Mouse (Mus musculus) thymus, postnatal 14 days (tissue): Measurements from ENCODE around the gene Ugt1a2.
"Not testable (repeated sequence)": the region's sequence is repeated elsewhere in the genome, so short reads cannot be mapped to it uniquely, and the experiment has no call there.

Experiments
- DNase-seq: peaks from one replicate; pipeline ENCODE4 v3.0.0; 2021

Gene Ugt1a2

DNA sequence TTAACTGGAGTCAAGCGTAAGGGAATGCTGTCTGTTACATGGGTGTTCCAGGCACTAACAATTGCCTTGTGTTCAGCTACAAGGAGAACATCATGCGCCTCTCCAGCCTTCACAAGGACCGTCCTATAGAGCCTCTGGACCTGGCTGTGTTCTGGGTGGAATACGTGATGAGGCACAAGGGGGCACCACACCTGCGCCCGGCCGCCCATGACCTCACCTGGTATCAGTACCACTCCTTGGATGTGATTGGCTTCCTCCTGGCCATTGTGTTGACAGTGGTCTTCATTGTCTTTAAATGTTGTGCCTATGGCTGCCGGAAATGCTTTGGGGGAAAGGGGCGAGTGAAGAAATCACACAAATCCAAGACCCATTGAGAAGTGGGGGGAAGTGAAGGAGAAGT, 17.6 kb downstream of the Ugt1a2 start:
- peak; percentile 16 for DNase-seq

DNA sequence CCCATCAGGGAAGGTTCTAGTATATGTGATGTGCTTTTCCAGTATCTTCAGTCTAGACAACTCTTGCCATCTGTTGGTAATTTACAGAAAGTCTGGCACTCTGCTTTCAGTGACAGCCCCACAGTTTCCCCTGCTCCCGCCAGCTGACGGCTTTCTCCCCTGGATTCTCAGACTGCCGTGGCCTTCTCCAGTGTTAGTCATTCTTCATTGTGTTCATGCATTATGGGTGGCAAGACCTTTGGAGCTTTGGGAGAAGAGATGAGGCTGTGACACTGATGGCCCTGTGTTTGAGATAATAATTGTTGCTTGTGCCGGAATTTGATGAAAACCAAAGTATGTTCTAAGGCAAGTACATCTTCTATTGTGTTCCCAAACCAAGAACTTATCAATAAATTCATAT, 18.2 kb downstream of the Ugt1a2 start:
- no peak for DNase-seq

DNA sequence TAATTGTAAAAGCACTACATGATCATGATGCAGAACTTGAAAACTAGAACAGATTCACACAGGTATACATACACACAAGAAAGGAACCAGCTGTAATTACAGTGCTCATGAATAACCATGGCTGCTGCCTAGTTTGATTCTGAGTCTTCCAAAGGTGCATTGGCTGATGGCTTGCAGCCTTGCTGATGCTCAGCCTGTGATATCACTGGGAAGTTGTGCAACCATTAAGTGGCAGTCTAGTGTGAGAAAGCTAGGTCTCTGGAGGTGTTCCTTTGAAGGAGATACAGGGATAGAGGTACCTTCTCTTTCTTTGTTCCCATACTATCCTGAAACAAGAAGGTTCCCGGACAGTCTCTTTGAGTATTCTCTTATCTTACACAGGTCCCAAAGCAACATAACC, 18.7 kb downstream of the Ugt1a2 start:
- DNase-seq, result no peak

DNA sequence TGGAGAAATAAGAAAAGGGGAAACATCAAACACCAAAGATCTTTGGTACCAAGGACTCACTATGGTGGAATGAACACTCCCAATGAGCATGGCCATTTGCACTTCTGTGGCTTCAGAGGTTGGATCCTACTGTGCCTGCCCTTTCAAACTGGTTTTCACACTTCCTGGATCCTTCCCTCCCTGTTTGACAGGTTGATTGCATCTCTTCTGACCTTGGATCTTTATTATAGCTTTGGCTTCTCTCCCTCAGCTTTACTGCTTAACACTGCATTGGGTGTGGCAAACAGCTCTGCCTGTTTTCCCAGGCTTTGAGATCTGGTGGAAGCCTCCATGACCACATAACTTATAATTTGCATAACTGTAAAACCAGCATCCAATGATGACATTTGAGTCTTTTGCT, 19.9 kb downstream of the Ugt1a2 start:
- DNase-seq, result no peak

DNA sequence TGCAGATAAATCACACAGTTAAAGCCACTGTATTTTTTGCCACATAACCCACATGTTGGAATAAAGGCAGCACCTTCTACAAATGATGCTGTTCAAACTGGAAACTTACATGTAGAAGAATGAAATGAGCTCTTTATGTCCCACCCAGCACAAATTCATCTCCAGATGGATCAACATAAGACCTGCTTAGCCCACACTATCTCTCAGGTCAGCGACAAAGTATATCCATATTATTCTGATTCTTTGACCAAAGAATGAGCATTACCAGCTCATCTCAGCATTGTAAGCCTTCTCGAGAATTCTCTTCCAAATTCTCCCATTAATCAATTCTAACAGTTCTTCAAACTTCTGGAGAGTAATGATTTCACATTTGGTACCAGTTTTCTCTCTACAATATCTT, 21.8 kb downstream of the Ugt1a2 start:
- DNase-seq, result no peak

DNA sequence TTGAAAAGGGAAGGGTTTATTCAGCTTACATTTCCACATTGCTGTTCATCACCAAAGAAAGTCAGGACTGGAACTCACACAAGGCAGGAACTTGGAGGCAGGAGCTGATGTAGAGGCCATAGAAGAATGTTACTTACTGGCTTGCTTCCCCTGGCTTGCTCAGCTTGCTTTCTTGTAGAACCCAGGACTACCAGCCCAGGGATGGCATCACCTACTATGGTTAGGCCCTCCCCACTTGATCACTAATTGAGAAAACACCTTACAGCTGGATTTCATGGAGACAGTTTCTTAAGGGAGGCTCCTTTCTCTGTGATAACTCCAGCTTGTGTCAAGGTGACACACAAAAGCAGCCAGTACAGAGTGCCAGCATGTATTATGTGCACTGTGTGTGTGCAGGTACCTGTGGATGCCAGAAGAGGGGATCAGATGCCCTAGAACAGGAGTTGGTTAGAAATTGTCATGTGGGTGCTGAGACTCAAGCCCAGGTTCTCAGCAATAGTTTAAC, 22.7 kb downstream of the Ugt1a2 start:
- not testable (repeated sequence) for DNase-seq

DNA sequence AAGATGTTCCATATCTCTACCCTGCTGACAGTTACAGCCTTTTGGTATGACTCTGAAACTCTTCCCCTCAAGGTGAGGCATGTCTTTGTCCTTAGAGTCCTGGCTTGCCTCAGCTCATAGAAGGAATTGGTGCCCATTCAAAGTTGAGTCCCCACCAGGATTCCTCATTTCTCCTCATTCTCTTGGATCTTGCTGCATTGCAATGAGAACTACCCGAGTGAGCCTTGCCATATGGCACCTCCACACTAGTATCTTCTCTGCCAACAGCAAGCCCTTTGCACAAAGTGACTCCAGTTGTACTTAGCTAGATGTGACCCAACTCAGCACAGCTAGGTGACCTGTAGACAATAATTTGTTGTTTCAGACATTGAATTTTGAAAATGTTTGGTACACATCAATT, 23.2 kb downstream of the Ugt1a2 start:
- no peak for DNase-seq

DNA sequence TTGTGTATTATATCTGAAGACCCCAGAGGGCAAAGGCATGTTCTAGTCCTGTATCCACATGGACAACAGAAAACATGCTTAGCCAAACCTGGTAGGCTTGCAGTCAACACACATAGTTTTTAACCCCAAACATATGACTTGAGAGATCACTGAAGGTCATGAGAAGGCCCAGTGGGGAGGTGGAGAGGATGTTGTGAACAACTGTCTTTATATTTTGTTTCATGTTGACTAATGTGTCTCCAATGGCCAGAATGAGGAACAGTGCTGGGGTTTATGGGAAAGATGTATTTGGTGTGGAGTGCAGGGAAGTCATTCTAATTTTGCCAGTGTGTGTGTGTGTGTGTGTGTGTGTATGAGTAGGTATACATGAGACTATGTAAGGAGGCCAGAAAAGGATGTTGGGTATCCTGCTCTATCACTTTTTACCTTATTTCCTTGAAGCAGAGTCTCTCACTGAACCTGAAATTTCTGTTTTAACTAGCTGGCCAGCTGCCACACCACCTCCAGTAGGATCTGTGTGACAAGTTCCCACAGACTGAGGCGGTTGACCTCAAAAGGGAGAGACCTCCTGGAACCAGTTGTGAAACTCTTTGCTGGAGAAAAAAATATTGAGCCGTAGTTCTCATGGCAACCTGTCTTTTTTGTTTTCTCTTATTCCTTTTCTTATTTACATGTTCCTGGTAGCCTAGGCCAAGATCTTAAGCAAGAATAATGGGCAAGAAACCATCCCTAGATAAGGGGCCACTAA, 23.8 kb downstream of the Ugt1a2 start:
- no peak for DNase-seq

DNA sequence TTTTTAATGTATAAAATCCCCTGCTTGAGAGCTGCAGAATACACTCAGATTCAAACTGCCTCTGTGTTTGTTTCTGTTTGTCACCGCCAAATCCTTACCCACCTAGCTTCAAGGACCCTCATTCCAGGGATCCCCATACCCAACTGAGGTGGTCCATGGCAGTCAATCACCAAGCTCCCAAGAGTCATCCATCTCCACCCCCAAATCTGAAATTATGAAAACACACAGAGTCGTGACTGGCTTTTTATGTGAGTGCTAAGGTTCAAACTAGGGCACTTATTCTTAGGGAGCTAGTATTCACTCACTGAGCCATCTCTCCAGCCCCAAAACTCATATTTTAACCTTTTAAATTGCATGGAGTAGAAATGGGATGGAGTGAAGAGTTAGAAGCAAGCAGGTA, 24.9 kb downstream of the Ugt1a2 start:
- not testable (repeated sequence) for DNase-seq

DNA sequence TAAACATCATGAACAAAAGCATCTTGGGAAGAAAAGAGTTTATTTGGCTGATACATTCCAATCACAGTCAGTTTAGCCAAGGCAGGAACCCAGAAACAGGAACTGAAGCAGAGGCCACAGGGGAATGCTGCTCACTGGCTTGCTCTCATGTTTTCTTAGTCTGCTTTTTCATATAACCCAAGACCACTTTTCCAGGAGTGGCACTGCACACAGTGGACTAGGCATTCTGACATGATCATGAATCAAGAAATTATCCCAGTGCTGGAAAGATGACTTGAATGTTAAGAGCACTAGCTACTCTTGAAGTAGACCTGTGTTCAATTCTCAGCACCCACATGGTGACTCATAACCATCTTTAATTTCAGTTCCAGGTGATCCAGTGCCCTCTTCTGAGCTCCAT, 25.3 kb downstream of the Ugt1a2 start:
- DNase-seq, result no peak

DNA sequence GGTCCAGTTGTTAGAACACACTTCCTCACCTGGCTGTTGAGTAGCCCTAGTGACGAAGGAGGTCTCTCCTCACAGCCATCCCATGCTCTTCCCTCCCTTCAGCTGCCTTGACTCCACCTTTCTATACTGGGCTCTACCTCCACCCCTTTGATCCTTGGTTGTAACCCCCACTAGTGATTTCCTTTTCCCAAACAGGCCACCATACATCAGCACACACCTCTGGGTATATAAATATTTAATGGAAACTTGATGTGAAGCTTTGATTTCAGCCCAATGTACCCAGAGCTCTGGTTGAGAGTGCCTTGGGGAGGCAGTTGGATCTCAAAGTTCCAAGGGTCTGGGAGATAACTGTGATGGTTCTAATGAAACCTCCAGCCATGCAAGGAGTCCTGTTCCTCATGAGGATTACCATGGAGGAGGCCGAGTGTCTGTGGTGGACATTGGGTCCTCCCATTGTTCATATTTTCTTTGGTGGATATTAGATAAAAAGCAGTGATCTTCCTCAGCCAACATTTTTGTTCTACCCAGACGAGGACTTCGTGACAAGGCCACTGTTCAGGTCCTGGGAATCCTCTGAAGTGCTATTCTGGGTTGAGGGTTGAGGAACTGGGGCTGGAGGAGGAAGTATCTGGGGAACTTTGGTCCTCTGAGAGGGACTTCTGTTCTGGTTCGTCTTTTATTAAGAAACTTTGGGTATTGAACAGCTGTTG, 26.4 kb downstream of the Ugt1a2 start, which contains the start of gene Mroh2a:
Gene Mroh2a (plus strand): TSS at position 317 of the 710 bp plus-strand sequence.
- DNase-seq, result peak; percentile 3

DNA sequence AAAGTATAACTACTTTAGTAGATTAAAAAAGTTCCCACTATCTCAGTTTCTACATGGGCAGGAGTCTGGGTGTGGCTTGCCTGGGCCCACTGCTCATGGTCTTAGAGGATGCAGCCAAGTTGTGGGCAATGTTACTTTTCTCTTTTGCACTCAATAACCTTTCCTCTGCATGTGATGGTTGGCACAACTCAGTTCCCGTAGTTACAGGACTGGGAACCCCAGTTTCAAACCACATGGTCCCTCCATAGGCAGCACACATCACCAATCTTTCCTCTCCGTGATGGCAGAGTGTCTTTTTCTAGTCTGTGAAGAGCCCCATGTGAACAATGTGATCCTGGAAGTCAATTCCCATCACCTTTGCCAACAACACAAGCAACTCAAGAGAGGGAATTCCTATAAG, 27.1 kb downstream of the Ugt1a2 start:
- peak; percentile 9 for DNase-seq

DNA sequence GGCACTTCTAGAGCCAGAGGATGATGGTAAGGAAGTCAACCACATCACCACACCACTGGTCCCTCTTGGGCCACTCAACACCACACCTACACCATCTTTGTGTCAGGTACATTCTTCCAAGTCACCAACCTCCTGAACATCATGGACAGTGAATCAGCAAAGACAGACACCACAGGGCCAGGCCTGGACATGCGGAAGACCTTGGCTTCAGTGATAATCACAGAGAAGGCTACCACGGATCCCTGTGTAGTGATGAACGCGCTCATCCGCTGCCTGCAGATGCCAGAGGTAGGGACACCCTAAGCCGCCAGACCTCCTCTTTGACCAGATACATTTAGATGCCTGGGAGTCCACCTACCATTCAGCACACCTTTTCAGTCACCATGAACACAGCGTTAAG, 27.7 kb downstream of the Ugt1a2 start:
- DNase-seq, result no peak

DNA sequence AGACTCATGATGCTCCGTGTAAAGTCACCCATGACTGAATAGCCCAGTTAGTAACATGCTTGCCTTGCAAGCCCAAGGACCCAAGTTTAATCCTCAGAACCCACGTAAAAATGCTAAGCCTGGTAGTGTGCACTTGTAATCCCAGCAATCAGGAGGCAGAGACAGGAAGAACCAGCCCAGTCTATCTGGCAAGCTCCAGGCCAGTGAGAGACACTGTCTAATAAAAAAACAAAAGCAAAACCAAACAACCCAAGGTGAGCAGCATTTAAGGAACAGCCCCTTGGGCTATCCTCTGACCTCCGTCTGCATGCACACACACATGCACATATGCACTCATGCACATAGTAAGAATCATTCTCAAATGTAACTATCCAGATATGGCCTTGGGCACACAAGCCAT, 29.2 kb downstream of the Ugt1a2 start:
- DNase-seq, result no peak

DNA sequence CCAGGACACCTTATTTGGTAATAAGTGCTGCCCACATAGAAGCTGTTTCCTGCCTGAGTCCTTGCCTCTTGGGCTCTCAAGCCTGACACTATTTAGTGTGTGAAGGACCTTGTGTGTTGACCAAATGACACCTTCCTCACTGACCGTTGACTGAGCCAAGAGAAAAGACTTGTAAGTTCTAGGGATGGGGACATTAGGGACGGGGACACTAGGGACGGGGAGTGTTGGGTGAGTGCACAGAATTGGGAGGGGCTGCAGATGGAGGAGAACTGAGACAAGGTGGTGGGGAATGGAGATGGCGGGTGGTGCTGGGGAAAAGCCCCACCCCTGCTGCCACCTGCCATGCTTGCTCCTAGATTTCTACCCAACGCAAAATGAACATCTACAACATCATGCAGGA, 29.6 kb downstream of the Ugt1a2 start:
- no peak for DNase-seq

DNA sequence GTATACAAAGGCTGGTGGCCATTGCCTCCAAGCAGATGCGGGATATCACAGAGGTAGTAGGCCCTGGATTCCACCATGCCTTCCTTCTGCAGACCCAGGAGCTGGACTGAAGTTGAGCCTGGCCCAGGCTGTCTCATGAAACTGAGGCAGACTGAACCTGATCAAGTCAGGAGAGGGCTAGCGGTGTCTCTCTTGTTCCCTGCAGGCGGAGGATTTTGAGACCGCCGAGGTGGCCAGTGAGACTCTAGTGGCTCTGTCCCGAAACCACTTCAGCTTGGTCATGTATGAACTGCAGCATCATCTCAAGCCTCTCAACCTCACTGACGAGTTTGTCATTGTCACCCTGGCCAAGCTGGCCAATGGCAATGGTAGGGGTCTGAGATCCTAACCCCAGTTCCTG, 30.0 kb downstream of the Ugt1a2 start:
- DNase-seq, result no peak

DNA sequence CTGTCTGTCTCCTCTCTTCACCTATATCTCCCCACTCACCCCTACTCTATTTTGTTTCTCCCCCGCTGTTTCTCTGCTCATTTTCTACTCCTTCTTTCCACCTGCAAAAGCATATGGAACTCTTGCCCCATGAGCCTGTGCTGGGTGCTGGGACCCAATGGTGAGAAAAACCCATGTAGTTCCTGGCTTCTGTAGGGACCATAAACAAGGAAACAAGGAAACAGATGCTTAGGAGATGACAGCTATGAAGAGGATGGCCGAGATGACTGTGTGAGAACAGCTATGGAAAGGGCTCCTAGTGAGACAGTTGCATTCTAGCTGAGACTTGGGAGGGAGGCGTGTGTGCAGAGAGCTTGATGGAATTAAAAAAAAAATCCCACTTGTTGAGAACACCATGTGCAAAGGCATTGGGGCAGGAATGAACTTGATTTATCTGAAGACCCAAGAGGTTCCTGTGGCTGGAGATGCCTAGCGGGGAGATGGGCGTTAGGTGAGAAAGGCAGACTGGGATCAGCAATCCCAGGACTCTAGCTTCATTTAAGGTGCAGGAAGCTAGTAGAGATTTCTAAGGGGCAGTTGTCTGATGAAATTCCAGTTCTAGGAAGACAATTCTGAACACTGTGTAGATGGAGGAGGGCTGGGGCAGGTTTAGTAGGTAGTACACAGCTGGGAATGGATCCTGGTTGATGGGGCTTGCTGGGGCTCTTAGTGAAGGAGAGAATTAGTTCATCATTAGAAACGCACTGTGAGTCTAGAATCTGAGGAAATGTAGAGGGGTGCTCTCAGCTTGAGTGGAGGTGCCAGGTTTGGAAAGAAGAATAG, 30.8 kb downstream of the Ugt1a2 start:
- DNase-seq, result no peak

DNA sequence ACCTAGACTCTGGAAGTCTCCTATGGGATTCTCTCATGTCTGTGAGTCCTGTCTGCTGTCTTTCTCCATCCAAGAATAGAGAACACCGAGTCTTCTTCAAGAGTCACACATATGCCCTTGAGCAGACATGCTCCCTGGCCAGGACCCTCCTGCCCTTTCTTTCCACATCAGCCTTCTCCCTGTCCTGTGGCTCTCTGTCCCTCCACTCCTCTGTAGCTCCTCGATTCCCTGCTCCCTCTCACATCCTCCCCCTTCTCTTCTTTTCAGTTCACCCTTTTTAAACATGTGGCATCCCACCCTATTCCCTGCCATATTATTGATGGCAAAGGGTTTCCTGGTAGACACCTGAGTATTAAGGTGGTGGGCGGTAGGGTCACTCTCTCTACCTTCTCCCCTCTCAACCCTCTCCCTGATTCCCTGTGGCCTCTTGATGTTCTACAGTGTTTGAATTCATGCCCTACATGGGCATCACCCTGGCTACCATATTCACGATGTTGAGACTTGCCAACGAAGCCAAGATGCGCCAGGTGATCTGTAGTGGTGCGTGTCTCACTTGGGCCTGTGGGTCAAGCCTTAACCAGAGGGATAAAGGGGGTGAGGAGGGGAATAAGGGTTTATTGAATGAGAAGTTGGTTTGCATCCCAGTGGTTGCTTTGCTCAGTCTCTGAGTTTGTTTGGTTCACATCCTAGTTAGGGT, 31.6 kb downstream of the Ugt1a2 start:
- DNase-seq, result no peak

DNA sequence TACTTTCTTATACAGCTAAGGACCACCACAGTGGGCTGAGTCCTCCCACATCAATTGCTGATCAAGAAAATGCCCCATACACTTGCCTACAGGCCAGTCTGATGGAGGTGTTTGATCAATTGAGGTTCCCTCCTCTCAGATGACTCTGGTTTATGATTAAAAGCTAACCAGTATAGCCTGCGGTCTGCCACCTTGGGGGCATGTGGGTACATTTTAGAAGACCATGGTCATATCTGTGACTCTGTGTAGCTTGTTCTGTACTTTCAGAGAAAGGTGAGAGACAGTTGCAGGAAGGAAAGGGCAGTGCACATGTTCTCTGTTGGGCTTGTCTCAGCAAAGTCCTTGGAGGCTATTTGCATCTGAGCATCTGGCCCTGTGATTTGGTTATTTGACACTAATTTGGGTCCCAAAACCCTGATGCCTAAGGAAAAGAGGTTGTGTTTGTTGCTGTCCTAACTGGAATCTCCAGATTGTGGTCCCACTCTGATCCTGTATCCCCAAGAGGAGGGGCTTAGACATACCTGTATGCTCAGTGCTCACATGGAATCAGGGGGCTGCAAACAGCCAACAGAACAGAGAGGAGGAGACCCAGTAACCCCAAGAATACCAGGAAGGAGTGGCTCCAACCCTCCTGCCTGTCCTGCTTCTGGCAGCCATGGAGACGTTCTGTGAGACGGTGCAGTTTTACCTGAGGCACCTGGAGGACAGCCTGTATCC, 32.4 kb downstream of the Ugt1a2 start:
- DNase-seq, result no peak

DNA sequence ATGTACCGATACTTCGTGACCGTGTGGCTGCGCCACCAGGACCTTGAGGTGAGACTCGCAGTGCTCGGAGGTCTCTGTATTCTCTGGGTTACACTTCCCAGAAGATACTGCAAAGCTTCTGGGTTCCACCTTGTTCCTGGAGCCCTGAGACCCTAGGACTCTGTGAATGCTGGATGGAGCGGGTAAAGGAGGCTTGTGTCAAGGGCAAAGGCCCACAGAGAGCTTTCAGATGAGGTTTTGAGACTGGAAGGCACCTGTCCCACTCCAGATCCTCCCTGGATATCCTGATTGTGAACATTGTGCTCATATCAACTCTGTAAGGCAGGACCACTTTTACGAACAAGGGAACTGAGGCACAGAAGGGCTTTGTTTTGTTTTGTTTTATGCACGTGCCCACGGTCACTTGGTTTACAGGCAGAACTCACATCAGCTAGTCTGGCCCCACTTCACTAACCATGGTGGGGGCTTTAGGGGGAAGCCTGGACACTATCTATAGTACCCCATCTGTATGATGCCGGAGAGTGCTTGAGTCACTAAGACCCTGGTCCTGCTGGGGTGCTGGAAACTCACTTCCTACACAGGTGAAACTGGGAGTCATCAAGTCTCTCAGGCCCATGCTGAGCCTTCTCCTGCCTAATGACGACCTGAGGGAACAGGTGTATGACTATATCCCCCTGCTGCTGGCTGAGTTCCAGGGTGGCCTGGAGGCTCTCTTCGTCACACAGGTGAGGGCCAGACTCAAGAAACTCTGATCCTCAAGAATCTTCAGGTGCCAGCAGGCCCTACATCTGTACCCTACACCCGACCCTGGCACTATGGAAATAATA, 33.2 kb downstream of the Ugt1a2 start:
- DNase-seq, result no peak

DNA sequence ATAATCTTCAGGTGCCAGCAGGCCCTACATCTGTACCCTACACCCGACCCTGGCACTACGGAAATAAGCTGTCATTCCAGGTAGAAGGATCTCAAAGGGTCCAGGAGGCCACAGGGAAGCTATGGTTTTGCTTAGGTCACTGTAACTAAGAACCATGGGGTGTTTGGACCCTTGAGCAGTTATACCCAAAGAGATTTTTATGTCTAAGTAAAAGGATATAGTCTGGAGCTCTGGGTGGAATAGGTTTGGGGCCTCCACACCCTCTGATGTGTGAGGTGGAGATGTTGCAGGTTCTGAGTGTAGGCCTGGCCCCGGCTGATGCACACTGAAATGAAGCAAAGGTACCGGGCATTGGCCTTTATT, 33.8 kb downstream of the Ugt1a2 start:
- no peak for DNase-seq
